10 mouse cellular contexts compared by ENCODE assay signal in genomic region chr16:36989493-36989892, GRCm38 (mm10). TPM values are rescaled to one million over a fixed set of nuclear protein-coding genes. Genes with fewer than 3 reads are reported as not detected.
DNase-seq lines count a peak whose midpoint lies in the region; ATAC-seq and TF ChIP-seq lines count a peak whose summit lies in the region.
"Had no signal": no experiment of that assay in that cellular context is flagged by ENCODE, and none has a peak within 500 bp of the region (broad histone marks: within the 10 kb centered on the region; RNA-seq: fewer than 3 reads in every experiment).

No protein-coding gene starts in this region.

- intact Hi-C loops in left cerebral cortex, adult 2 months (cut with DNase I): no loop called here

- H3K9ac ChIP-seq in heart, embryonic 16.5 days (ENCODE audit: low read length): peak overlapping the region; percentile 75
- H3K9ac ChIP-seq in limb, embryonic 13.5 days: no peak overlapping the region
- H3K9ac ChIP-seq: liver, embryonic 12.5 days had no signal

- H3K4me1 ChIP-seq in heart, embryonic 16.5 days (ENCODE audit: control insufficient read depth, insufficient read depth, low read length): peaks cover 15% of the 10 kb centered on the region
- peaks cover 4% of the 10 kb centered on the region; the same call in 1 of the 2 replicates for H3K4me1 ChIP-seq in limb, embryonic 13.5 days
- H3K4me1 ChIP-seq: liver, embryonic 12.5 days had no signal

- TF ChIP-seq CTCF in left cerebral cortex, adult 2 months (IDR thresholded peaks at IDR 0.05): no peak

- H3K9me3 ChIP-seq in heart, embryonic 16.5 days (replicated peaks; ENCODE audit: control insufficient read depth, low read length): no peaks in the 10 kb centered on the region
- H3K9me3 ChIP-seq in limb, embryonic 13.5 days: no peaks in the 10 kb centered on the region
- H3K9me3 ChIP-seq: liver, embryonic 12.5 days had no signal

- H3K27ac ChIP-seq in heart, embryonic 16.5 days (ENCODE audit: low read length): peak overlapping the region; percentile 97
- no peak overlapping the region for H3K27ac ChIP-seq in limb, embryonic 13.5 days
- no peak overlapping the region for H3K27ac ChIP-seq in left cerebral cortex, adult 2 months
- H3K27ac ChIP-seq: liver, embryonic 12.5 days had no signal

- H3K4me3 ChIP-seq in heart, embryonic 16.5 days (ENCODE audit: low read length): peak overlapping the region; percentile 62
- H3K4me3 ChIP-seq in limb, embryonic 13.5 days: no peak overlapping the region
- H3K4me3 ChIP-seq in left cerebral cortex, adult 2 months: no peak overlapping the region
- H3K4me3 ChIP-seq: liver, embryonic 12.5 days had no signal

- WGBS in heart, embryonic 16.5 days: 37% methylated on average over 8 of the region's 8 CpGs
- 50% methylated on average over 8 of the region's 8 CpGs for WGBS in limb, embryonic 13.5 days

- no peaks in the 10 kb centered on the region for H3K27me3 ChIP-seq in heart, embryonic 16.5 days (ENCODE audit: control insufficient read depth, insufficient read depth, low read length)
- no peaks in the 10 kb centered on the region for H3K27me3 ChIP-seq in limb, embryonic 13.5 days
- H3K27me3 ChIP-seq: liver, embryonic 12.5 days had no signal

- peak; percentile 11 for DNase-seq in CD4-positive helper T cell, adult 2 months (ENCODE audit: low read depth, low spot score)
- peak; percentile 26 for DNase-seq in embryo, embryonic 11 days
- no peak for DNase-seq in adrenal gland, adult 2 months
- no peak for DNase-seq in lung, postnatal 4 days
- DNase-seq in left cerebral cortex, adult 2 months (ENCODE audit: extremely low spot score in 1 of 2, low spot score in 2 of 2): no peak
- DNase-seq in layer of hippocampus, adult 18-20 months (ENCODE audit: low spot score in 2 of 2): no peak
- DNase-seq: cerebellum, adult 8-10 months had no signal

- H3K36me3 ChIP-seq in heart, embryonic 16.5 days (ENCODE audit: control insufficient read depth, insufficient read depth): no peaks in the 10 kb centered on the region
- H3K36me3 ChIP-seq in limb, embryonic 13.5 days: no peaks in the 10 kb centered on the region
- H3K36me3 ChIP-seq: liver, embryonic 12.5 days had no signal

- ATAC-seq in heart, embryonic 16.5 days (replicated peaks; ENCODE audit: extremely low read depth, insufficient read depth, low FRiP score): peak; percentile 79
- ATAC-seq in limb, embryonic 13.5 days (ENCODE audit: low FRiP score, low read depth): no peak
- ATAC-seq: liver, embryonic 12.5 days had no signal

- H3K4me2 ChIP-seq in heart, embryonic 16.5 days (ENCODE audit: low read depth, low read length): peak overlapping the region; percentile 65
- H3K4me2 ChIP-seq in limb, embryonic 13.5 days (replicated peaks): peak overlapping the region; percentile 17
- H3K4me2 ChIP-seq: liver, embryonic 12.5 days had no signal

RNA-seq across cellular contexts. Expression of gene Fbxo40, which starts 0.8 kb away (rescaled TPM):
- 14.9 and 15.5 TPM in 2 replicates for polyA plus RNA-seq in heart, embryonic 16.5 days (2015; fragmentation: Nextera tagmentation; extraction: Ambion mirVana)
- 0.08 and 0.15 TPM in 2 replicates for polyA plus RNA-seq in limb, embryonic 13.5 days (2015; fragmentation: Nextera tagmentation; extraction: Ambion mirVana)
- under 1 TPM; 0.28 to 0.29 TPM for total RNA-seq in adrenal gland, adult 2 months (2021)
- polyA plus RNA-seq in adrenal gland, adult 2 months (2012; rRNA removed): 0.04 and 0.12 TPM in 2 replicates
- total RNA-seq in left cerebral cortex, adult 2 months (2021): under 1 TPM in 1 of 2 experiments, not detected in 1; 0.36 TPM
- under 1 TPM in 1 of 2 experiments, not detected in 1; 0.08 TPM for total RNA-seq in layer of hippocampus, adult 18-20 months (2021)

RNA-seq across cellular contexts. Expression of gene Polq, which starts 22.1 kb away (rescaled TPM):
- 4.2 and 6.3 TPM in 2 replicates for polyA plus RNA-seq in heart, embryonic 16.5 days (2015; fragmentation: Nextera tagmentation; extraction: Ambion mirVana)
- 7.6 and 8.6 TPM in 2 replicates for polyA plus RNA-seq in limb, embryonic 13.5 days (2015; fragmentation: Nextera tagmentation; extraction: Ambion mirVana)
- total RNA-seq in adrenal gland, adult 2 months (2021): under 1 TPM; 0.35 to 0.75 TPM
- polyA plus RNA-seq in adrenal gland, adult 2 months (2012; rRNA removed): 0.06 TPM in 1 of 2 replicates, not detected in the other
- 1 to 10 TPM; 1.7 to 2.1 TPM for total RNA-seq in left cerebral cortex, adult 2 months (2021)
- total RNA-seq in layer of hippocampus, adult 18-20 months (2021): under 1 TPM; 0.79 to 0.86 TPM

RNA-seq across cellular contexts. Expression of gene Hcls1, which starts 54.7 kb away (rescaled TPM):
- 9.4 and 19.2 TPM in 2 replicates for polyA plus RNA-seq in heart, embryonic 16.5 days (2015; fragmentation: Nextera tagmentation; extraction: Ambion mirVana)
- polyA plus RNA-seq in limb, embryonic 13.5 days (2015; fragmentation: Nextera tagmentation; extraction: Ambion mirVana): 4.6 and 5.5 TPM in 2 replicates
- total RNA-seq in adrenal gland, adult 2 months (2021): 10 to 100 TPM; 10.3 to 15.4 TPM
- polyA plus RNA-seq in adrenal gland, adult 2 months (2012; rRNA removed): 7.7 and 8.1 TPM in 2 replicates
- 1 to 10 TPM; 3.6 to 3.7 TPM for total RNA-seq in left cerebral cortex, adult 2 months (2021)
- total RNA-seq in layer of hippocampus, adult 18-20 months (2021): 1 to 10 TPM; 3.4 to 4.9 TPM

Comparison
In these comparisons a context has a peak if more than half of its experiments do, and no peak if none do; other contexts are left out.
1. DNase-seq: peak in CD4-positive helper T cell, adult 2 months (single experiment) and embryo, embryonic 11 days (single experiment); none in adrenal gland, adult 2 months (single experiment), lung, postnatal 4 days (0 of 2), left cerebral cortex, adult 2 months (0 of 2) and layer of hippocampus, adult 18-20 months (0 of 2).